Mouse (Mus musculus) neural tube, embryonic 14.5 days (tissue): ENCODE results near the gene Rapgef1. TPM values are rescaled to one million over a fixed set of nuclear protein-coding genes. Genes with fewer than 3 reads are reported as not detected.

ENCODE experiments used
- ATAC-seq: fragments of 200-750 bp; cut with Nextera tagmentation; 2 replicates; pipeline ENCODE4 v1.8.0; 2017; ENCODE audit warnings: low read depth, mild to moderate bottlenecking, moderate TSS enrichment, moderate library complexity
- H3K27ac ChIP-seq: fragments of 300-500 bp; sonication (generic); 2 replicates; pipeline ENCODE4 v1.5.1; 2014; ENCODE audit warnings: low read depth, mild to moderate bottlenecking, control low read depth, low read length, moderate library complexity, mixed read lengths
- H3K27me3 ChIP-seq: fragments of 300-500 bp; sonication (generic); 2 replicates; pipeline ENCODE4 v1.6.1; 2014; ENCODE audit warnings: low read length; ENCODE audit not compliant: control insufficient read depth, insufficient read depth
- H3K36me3 ChIP-seq: fragments of 300-500 bp; sonication (generic); 2 replicates; pipeline ENCODE4 v1.6.1; 2014; ENCODE audit warnings: low read length, mixed read lengths; ENCODE audit not compliant: control insufficient read depth, insufficient read depth
- H3K4me1 ChIP-seq: fragments of 300-500 bp; sonication (generic); 2 replicates; pipeline ENCODE4 v1.6.1; 2014; ENCODE audit warnings: low read length; ENCODE audit not compliant: control insufficient read depth, insufficient read depth
- H3K4me2 ChIP-seq: fragments of 300-500 bp; sonication (generic); 2 replicates; pipeline ENCODE4 v1.6.1; 2014; ENCODE audit warnings: mild to moderate bottlenecking, low read depth, low read length, control low read depth
- H3K4me3 ChIP-seq: fragments of 300-500 bp; sonication (generic); 2 replicates; pipeline ENCODE4 v1.5.1; 2014; ENCODE audit warnings: low read depth, low read length, control low read depth, mixed read lengths
- H3K9ac ChIP-seq: fragments of 300-500 bp; sonication (generic); replicated peaks from 2 replicates; pipeline ENCODE4 v1.6.1; 2014; ENCODE audit warnings: low read depth, mild to moderate bottlenecking, control low read depth, low read length, mixed read lengths
- H3K9me3 ChIP-seq: fragments of 300-500 bp; sonication (generic); 2 replicates; pipeline ENCODE4 v1.6.1; 2016; ENCODE audit warnings: low read length; ENCODE audit not compliant: control insufficient read depth
- WGBS: fragments of 180-500 bp; shearing (Covaris S2); extraction: QIAGEN DNeasy Blood & Tissue Kit; methylation state at CpG from one replicate; pipeline ENCODE4 v1.1.7; 2014; 5-methylcytosine and 5-hydroxymethylcytosine counted together
- polyA plus RNA-seq: library from polyadenylated mRNA; unstranded; fragments of >200 nt; fragmentation: Nextera tagmentation; extraction: Ambion mirVana; gene quantifications from 2 replicates; pipeline ENCODE4 v1.2.1, GENCODE M21; 2014

The Rapgef1 gene
- polyA plus RNA-seq, 1 experiment from 2014 or later: 18.9 TPM

DNA sequence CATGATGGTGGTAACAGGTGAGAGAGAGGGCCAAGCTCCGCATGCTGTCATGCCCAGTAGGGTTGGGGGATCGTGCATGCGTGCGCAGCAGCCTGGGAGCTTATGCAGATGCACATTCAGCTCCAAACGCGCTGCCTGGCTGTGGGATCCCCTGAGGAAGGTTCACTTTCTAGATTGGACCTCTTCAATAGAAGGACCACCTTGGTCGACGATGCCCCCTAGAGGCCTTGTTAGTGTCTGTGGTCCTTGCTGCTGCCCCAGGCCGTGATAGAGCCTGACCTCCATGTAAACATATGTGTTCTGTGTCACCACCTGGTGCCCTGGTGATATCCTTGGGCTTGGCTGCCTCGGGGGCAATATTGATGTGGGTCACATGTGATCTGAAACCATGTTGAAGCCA is 30.3 kb upstream of the Rapgef1 start:
- Histone ChIP-seq H3K4me2 (no peak overlapping the region), H3K27me3 (no peaks in the 10 kb centered on the region), H3K9me3 (no peaks in the 10 kb centered on the region), H3K4me3 (no peak overlapping the region), H3K9ac (no peak overlapping the region), H3K4me1 (0 out of 2 replicates have a peak, but pooled peaks cover 10% of the 10 kb centered on the region), H3K27ac (no peak overlapping the region), H3K36me3 (no peaks in the 10 kb centered on the region)
- no peak for ATAC-seq
- 21% methylated on average over 10 of the region's 10 CpGs for WGBS

DNA sequence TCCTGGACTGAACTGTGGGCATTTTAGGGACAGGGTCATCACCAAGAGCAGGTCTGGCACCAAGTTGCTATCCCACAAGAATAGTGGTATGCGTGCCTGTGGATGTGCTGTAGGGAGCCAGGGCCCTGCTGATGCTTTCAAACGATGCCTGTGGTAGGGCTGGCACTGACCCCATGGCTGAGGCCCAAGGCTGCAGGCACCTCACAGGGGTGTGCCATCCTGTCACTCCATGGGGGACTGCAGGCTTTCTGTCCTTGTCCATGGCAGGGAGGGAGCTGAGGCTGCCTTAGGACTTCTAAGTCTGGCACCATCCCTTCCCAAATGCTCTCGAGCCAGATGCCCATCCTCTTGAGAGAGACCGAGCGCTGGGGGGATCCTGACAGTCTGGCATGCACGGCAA is 27.9 kb upstream of the Rapgef1 start:
- Histone ChIP-seq H3K36me3 (no peaks in the 10 kb centered on the region), H3K4me3 (no peak overlapping the region), H3K27me3 (no peaks in the 10 kb centered on the region), H3K9ac (no peak overlapping the region), H3K4me2 (no peak overlapping the region), H3K4me1 (no peaks in the 10 kb centered on the region), H3K9me3 (no peaks in the 10 kb centered on the region), H3K27ac (no peak overlapping the region)
- 86% methylated on average over 6 of the region's 6 CpGs for WGBS
- no peak for ATAC-seq

DNA sequence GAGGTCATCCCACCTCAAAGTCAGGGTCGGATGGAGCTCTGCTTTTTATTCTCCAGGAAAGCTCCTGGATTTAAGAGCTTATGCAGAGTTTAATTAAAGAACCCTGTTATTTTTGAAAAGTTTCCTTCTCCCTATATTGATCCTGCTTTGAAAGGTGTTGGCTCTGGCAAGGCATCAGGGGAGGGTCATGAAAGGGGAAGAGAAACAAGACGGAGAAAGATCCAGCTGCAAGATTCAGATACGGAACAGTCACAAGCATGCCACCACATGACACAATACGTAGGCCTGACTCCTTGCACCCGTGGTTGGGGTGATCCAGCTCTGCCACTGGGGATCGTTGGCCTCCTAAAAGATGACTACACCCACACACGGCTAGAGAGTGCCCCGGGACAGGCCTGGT is 27.0 kb upstream of the Rapgef1 start:
- Histone ChIP-seq H3K27ac (no peak overlapping the region), H3K4me3 (no peak overlapping the region), H3K9me3 (no peaks in the 10 kb centered on the region), H3K4me2 (no peak overlapping the region), H3K27me3 (no peaks in the 10 kb centered on the region), H3K36me3 (no peaks in the 10 kb centered on the region), H3K9ac (no peak overlapping the region), H3K4me1 (no peaks in the 10 kb centered on the region)
- WGBS: 69% methylated on average over 8 of the region's 8 CpGs
- ATAC-seq: no peak

DNA sequence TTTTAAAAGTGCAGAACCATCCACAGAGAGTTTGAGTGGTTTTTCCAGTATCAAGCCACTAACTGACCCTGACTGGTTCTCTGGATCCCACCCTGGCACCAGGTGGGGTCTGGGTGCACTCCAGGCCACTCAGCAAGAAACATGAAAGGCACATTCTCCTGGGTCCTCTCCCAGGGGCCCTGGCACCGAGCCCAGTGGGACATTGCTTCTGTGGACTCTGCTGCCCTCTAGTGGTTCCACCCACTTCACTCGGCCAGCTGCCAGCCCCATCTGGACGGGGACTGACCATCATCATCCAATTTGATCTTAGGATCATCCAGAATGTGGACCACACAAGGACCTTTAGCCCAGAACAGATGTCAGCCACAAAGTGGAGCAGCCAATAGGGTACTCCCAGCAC is 15.6 kb upstream of the Rapgef1 start:
- WGBS: 0% methylated on average over 3 of the region's 3 CpGs
- H3K27me3 ChIP-seq: no peaks in the 10 kb centered on the region
- ATAC-seq: no peak
- no peak overlapping the region for H3K27ac ChIP-seq
- no peak overlapping the region for H3K9ac ChIP-seq
- no peaks in the 10 kb centered on the region for H3K4me1 ChIP-seq
- no peaks in the 10 kb centered on the region for H3K9me3 ChIP-seq
- H3K4me3 ChIP-seq: no peak overlapping the region
- H3K4me2 ChIP-seq: no peak overlapping the region
- no peaks in the 10 kb centered on the region for H3K36me3 ChIP-seq

DNA sequence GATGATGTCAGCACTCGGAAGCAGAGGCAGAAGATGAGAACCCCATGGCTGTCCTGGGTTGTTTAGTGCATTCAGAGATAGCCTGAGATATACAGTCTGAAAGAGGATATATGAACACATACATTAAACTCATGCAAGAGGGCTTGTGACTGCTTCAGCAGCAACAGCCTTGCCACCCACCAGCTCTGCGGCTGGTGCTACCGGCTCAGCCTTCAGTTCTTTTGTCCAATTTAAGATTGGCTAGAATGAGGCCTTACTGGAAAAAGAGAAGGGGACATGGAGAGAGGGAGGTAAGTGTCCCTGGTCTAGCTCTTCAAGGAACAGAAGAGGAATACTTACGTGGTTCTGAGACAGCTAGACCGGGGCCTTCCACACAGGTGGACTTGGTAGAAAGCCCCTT is 13.9 kb upstream of the Rapgef1 start:
- H3K36me3 ChIP-seq: no peaks in the 10 kb centered on the region
- WGBS: 89% methylated on average over 5 of the region's 5 CpGs
- no peak overlapping the region for H3K27ac ChIP-seq
- H3K27me3 ChIP-seq: no peaks in the 10 kb centered on the region
- H3K9me3 ChIP-seq: no peaks in the 10 kb centered on the region
- no peak for ATAC-seq
- H3K4me3 ChIP-seq: no peak overlapping the region
- H3K4me2 ChIP-seq: no peak overlapping the region
- no peaks in the 10 kb centered on the region for H3K4me1 ChIP-seq
- no peak overlapping the region for H3K9ac ChIP-seq

DNA sequence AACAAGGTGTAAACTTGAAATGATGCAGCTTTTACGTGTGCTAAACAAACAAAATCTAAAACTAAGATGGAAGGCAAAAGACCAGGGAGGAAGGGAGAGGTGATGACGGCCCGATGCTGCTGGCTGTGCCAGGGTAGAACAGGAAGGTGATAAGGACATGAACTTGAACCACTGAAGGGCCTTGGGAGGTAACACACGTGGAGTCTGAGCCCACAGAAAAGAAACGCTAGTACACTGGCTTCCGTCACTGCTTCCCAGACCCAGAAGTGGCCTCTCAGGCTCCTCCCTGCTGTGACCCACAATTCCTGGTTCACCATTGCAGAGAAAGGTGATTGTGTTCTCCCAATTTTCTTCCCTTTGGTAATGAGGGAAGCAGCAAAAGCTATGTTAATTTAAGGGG is 13.1 kb upstream of the Rapgef1 start:
- Histone ChIP-seq H3K27me3 (no peaks in the 10 kb centered on the region), H3K27ac (no peak overlapping the region), H3K4me1 (no peaks in the 10 kb centered on the region), H3K9me3 (no peaks in the 10 kb centered on the region), H3K9ac (no peak overlapping the region), H3K4me3 (no peak overlapping the region), H3K4me2 (no peak overlapping the region), H3K36me3 (no peaks in the 10 kb centered on the region)
- 52% methylated on average over 6 of the region's 6 CpGs for WGBS
- ATAC-seq: no peak

DNA sequence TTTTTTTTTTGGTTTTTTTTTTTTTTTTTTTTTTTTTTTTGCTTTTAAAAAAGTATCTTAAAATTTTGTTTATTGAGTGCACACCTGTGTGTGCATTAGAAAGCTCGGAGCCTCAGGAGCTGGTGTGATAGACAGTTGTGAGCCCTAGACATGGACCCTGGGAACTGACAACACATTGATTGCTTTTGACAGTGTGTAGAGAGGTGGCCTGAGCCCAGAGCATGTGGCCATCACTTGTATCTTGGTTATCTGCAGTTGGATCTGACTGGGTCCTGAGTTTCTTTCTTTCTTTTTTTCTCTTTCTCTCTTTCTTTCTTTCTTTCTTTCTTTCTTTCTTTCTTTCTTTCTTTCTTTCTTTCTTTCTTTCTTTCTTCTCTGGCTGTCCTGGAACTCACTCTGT is 2.2 kb upstream of the Rapgef1 start:
- no peaks in the 10 kb centered on the region for H3K27me3 ChIP-seq
- H3K4me3 ChIP-seq: no peak overlapping the region
- 75% methylated on average over 1 of the region's 1 CpGs for WGBS
- no peak for ATAC-seq
- H3K4me1 ChIP-seq: peaks cover 12% of the 10 kb centered on the region
- H3K4me2 ChIP-seq: no peak overlapping the region
- H3K9ac ChIP-seq: no peak overlapping the region
- no peak overlapping the region for H3K27ac ChIP-seq
- H3K36me3 ChIP-seq: no peaks in the 10 kb centered on the region
- H3K9me3 ChIP-seq: no peaks in the 10 kb centered on the region

DNA sequence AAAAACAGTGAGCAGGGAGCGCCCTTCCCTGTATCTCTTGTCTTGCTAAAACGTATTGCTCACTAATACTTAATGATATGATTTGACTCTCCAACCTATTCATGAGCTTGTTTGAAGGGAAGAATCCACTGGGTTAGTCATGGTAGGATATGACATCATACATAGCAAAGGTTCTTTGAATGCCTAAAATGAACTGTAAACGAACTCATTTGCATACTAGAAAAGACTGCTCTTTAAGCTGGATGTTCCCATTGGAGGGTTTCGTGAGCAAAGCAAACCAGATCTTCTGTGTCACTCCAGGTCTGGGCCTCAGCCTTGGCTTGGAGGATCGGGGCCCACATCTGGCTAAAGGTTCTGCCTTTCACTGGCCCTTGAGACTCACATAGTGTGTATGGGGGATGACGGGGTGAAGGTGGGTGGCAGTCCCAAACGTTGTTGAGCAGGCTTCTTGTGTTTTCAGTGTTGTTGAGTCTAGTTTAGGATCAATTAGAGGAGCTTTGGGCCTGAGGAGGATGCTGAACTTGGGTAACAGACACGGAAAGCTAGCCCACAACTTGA is 515 bp upstream of the Rapgef1 start:
- Histone ChIP-seq H3K27ac (no peak overlapping the region; the same call in 1 of the 2 replicates), H3K27me3 (no peaks in the 10 kb centered on the region), H3K9ac (no peak overlapping the region), H3K4me1 (peaks cover 12% of the 10 kb centered on the region), H3K36me3 (no peaks in the 10 kb centered on the region), H3K4me3 (peak overlapping the region; percentile 74), H3K4me2 (no peak overlapping the region), H3K9me3 (no peaks in the 10 kb centered on the region)
- ATAC-seq: peak; percentile 33; the same call in 1 of the 2 replicates
- 67% methylated on average over 8 of the region's 8 CpGs for WGBS

DNA sequence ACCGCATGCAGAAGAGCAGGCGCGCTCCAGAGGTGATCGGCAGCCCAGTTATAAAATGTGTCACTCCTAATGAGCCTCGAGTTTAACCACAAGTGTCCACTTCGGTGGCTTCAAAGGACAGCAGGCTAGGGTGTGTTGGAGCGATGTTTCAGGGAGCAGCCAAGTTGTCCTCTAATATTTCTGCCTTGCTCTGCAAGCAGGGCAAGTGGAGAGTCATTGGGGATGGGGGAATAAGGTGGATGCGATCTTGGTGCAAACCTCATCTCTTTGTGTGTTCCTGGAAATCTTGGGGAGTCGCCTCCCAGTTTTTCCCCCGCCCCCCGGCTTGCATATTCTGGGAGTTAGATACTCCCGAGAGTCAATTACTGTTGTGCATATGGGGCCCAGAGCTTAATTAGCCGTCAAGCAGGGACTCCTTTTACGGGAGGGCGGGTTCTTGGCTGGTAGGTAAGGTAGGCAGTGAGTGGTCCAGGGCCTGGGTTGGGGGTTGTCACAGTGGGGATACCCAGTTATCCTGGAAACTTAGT is 844 bp downstream of the Rapgef1 start:
- H3K27ac ChIP-seq: peak overlapping the region; percentile 91
- H3K4me3 ChIP-seq: peak overlapping the region; percentile 74
- under 1% methylated on average over 15 of the region's 15 CpGs for WGBS
- no peaks in the 10 kb centered on the region for H3K9me3 ChIP-seq
- H3K4me1 ChIP-seq: peaks cover 12% of the 10 kb centered on the region
- H3K36me3 ChIP-seq: no peaks in the 10 kb centered on the region
- no peaks in the 10 kb centered on the region for H3K27me3 ChIP-seq
- H3K4me2 ChIP-seq: peak overlapping the region; percentile 89
- H3K9ac ChIP-seq: peak overlapping the region; percentile 93
- ATAC-seq: peak; percentile 35; the same call in 1 of the 2 replicates
